Mouse (Mus musculus): ENCODE data around the gene Unc5cl. TPM values are rescaled to one million over a fixed set of nuclear protein-coding genes. Genes with fewer than 3 reads are reported as not detected.
A peak's percentile ranks its signal among the peaks of the same experiment; 100 is the strongest.

Gene Unc5cl
- total RNA-seq, 2 experiments from 2014 or later, result not detected

DNA sequence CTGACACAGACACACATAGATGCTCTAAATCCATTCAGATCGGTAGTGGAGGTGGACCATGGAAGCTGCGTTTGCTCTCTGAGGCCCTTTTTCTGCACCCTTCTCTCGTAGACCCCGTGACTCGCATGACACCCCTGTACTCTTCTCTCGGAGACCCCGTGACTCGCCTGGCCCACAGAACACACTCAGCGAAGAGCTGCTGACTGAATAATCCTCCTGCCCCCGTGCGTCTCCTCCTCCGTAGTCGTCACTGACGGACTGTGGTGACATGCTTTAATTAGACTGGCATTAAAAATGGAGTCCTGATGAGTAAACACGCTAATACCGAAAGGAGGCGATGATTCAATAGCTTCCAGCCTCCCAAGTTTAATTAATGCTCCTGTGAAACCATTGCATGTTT lies 84.6 kb downstream of the Unc5cl start:
- no peak for DNase-seq

DNA sequence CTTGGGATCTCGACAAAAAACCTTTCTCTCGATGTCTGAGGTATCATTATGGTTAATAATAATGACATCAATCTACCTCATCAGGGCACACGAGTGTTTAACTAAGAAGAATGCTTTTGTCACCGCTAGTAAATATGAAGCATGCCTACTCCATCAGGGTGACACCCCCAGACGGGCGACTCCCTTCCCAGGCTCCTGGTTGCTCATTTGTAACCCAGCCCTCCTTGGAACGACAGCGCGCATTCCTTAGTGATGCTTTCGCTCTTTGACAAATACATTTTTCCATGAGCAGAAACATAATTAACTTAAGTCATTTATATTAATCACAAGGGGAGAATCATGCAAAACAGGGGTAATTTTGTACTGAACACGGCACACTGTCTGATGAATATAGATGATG lies 88.0 kb downstream of the Unc5cl start:
- no peak for DNase-seq

DNA sequence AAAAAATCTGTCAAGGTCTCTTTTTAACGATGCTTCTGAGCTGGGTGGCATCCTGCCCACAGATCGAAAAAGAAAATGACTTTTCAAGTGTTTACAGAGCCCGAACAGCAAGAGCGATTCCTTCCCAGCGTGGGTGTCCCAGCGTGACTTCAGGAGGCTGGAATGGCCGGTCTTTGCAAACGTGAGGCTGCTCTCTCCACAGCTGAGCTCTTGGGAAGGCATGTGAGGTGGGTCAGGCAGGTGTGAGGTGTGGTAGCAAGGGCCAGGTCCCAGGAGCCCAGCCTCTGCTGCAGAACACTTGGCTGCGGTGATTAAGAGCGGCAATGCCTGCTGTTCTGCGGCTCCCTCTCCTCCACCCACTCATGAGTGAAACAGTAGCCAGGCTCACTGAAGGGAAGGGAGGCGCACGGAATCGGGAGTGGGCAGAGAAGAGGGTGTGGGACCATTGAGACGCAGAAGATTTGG lies 88.6 kb downstream of the Unc5cl start:
- no peak for DNase-seq

DNA sequence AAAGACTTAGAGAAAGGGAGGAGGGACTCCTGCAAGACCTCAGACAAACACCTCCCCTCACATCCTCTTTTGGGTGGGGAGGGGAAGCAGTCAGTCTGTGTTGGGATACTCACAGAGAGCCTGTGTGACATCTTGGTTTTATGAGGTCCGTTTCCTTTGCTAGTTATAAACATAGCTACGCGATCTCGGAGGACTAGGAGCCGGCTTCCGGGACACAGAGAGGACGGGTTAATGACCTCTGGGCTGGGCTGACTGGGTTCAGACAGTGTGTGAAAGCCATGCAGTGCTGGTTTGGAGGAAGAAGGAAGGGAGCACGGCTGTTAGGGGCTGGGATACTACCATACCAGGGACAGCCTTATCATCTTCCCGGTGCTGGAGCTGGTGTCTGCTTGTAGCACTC lies 90.0 kb downstream of the Unc5cl start:
- peak; percentile 2 to 16 for DNase-seq

DNA sequence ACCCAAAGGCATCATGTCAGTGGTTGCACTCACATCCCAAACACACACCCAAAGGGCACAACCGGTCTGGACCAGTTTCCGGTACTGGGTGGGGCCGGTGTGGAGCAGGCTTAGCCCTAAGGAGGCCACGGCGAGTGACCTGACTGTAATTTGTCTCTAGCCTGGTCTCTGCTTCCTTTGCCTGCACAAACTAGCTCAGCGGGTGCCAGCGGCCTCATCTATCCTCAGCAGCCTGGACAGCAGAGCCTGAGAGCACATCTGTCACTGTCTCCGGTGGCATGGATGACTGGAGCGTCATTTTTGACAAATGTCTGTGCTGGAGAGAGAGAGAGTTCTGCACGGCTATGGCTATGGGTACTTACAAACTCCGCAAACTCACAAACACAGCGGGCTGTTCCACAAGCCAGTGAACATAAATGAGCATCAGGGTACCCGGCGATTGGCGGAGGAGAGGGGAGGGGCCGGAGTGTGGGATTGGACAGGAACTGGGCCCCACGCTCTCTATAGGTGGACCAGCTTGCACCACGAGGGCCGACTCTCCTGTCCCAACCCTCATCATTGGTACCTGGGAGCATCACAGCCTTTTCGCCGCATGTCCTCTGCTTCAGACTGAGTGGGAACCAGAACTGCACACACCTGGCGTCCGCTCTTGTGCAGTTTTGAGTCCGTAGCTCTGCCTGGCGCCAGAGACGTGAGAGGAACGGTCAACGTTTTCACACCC lies 90.7 kb downstream of the Unc5cl start:
- peak; percentile 33 to 35 for DNase-seq

DNA sequence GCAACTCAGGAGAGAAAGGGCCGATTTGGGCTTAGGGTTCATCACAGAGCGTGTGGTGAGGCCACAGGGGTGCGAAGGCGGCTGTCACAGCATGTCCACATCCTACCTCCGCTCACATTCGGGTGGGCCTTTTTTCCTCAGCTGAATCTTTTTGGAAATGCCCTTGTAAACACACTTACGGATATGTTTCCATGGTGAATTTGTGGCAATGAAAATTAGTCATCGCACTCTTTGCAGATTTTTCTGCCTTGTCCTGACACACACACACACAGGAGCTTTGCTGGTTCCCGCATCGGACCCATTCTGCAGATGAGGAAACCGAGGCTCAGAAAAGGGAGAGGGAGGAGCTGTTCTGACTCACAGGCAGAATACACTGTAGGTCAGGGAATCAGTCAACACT lies 91.3 kb downstream of the Unc5cl start:
- no peak for DNase-seq

DNA sequence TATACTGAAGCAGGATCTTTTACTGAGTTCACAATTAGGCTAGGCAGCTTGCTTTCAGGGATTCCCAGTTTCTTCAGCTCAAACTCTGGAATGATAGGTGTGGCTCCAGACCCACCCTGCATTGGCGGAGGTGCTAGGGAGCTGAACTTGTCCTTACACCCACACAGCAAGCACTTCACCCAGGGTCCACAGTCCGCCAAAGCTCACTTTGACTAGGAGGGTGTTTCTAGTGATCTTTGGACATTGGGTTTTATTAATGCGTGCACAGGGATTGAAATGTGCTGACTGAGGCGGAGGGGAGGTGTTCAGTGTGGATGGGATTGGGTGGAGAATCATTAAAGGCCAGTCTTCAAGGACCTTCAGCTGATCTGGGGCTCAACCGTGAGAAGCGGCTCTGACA lies 93.0 kb downstream of the Unc5cl start:
- no peak for DNase-seq

DNA sequence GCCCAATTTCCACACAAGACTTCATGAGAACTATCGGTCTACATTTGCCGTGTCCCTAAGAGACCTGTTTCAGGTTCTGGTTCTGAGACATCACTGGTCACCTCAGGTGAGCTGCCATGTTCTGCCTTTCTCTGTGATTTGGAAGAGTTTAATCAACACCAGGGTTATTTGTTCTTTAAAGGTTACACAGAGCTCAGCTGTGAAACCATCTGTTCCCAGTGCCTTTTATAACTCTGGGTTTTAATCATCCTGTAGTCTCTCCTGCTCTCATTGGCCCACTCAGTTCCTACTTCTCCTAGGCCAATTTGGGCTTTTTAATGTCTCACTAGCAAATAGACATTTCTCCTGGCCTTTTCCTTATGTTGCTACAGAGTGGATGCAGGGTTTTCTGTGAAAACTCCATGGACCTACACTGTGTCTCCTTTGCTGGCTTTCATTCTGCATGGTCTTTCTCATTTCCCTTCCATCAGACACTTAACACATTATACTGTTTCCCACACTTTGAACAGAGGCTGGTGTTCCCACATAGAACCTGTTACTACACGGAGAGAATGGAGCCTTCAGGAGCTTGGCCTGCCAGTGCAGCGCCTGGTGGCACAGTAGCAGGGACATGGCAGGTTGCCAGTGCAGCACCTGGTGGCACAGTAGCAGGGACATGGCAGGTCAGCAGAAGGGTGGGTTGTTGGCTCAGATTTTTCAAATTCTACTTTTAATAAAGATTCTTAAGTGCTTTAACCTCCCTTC lies 97.3 kb downstream of the Unc5cl start:
- no peak for DNase-seq

DNA sequence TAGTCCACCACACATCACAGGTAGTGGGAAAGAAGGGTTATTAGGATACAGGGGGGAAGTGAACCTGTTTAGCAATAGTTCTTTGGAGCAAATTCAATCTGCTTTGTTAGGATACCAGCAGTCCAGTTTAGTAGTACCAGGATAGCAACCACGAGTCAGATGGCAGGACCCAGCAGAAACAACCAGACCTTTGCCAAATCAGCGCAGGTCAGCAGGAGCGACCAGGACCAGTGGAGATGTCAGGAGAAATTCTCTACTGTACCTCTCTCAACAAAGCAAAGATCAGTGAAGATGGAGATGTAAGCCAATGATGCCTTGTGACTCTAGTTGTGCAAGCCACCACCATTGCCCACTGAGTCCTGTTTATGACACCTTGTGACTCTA lies 97.8 kb downstream of the Unc5cl start:
- no peak for DNase-seq

DNA sequence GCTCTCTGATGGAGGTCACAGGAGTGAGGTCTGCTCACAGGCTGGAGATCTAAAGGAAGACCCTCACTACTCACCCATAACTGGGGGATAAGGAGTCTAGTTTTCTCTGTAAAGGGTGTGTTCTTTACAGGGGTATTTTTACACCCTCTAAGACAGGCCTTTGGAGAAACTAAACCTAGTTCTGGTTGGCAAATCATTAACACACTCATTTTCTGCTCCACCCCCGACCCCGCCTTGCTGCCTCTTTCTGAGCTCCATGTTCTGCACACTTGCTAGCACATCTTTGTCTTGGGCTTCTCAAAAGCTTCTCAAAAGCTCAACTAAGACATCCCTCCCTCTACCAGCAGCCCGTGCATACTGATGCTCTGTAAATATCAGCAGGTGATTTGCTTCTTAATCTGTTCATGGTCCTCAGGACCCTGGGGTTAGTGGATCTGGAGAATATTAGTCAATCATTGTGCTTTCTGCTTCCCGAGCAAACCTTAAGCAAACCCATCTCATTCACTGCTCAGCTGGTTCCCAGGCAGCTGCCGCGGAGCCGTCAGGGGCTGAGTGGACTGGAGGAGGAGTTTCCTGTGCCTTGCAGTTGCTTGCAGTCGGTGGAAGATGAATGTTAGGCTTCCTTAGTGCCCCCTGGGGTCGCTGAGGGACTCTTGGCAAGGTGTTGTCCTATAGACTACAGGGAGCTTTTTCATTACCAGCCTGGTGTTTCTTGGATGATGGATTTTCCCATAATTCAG lies 101.7 kb downstream of the Unc5cl start:
- no peak for DNase-seq

DNA sequence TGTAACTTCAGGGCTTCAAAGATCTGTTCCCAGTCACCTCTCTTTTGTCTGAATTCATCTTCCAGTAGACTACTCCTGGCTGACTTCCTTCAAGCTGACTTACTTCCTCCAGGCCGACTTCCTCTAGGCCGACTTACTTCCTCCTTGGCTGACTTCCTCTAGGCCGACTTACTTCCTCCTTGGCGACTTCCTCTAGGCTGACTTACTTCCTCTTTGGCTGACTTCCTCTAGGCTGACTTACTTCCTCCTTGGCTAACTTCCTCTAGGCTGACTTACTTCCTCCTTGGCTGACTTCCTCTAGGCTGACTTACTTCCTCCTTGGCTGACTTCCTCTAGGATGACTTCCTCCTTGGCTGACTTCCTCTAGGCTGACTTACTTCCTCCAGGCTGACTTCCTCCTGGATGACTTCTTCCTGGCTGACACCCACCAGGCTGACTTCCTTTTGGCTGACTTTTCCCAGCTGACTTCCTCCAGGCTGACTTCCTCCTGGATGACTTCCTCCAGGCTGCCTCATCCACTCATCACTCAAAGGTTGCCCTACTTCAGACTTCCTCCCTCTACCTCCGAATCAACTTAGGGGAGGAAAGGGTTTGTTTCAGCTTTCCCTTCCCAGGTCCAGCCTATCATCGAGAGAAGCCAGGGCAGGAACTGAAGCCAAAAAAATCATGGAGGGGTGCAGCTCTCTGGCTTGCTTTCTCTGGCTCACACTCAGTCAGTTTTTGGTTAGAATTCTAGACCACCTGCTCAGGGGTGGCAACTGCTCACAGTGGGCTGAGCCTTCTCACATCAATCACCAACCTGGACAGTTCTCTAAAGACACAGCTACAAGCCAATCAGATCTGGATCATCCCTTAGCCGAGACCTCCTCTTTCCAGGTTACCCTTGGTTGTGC lies 103.4 kb downstream of the Unc5cl start:
- DNase-seq, result no peak

DNA sequence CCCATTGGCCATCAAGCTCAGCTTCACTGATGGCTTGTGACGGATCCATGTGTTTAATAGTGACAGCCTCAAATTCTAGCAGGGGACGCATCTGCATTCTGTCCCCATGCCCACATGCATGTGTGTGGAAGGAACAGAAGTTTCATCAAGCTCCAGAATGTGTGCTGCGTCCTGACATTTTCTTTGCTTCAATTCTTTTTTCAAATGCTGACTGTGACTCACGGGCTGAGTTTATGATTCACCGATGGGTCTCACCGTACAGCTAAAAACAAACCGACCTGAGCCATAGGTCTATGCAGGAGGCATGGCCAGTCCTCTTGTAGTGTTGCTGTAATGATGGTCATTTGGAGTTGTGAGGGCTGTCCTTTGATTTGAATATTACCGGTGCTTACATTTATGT lies 110.2 kb downstream of the Unc5cl start:
- DNase-seq, result no peak

DNA sequence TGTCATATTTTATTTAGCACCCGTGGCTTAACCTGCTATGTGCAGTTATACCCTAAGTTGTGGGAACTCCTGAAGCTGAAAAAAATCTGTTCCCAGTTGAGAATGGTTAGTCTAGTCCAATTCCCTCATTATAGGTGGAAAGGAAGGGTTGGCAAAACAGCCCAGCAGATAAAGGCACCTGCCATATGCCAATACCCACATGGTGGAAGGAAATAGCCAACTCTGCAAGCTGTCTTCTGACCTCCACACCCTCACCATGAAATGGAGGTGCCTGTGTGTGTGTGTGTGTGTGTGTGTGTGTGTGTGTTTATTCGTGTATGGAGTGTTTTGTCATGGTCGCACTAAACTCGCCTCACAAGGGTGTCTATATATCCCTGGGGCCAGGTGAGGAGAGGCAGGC lies 115.0 kb downstream of the Unc5cl start:
- no peak for DNase-seq

DNA sequence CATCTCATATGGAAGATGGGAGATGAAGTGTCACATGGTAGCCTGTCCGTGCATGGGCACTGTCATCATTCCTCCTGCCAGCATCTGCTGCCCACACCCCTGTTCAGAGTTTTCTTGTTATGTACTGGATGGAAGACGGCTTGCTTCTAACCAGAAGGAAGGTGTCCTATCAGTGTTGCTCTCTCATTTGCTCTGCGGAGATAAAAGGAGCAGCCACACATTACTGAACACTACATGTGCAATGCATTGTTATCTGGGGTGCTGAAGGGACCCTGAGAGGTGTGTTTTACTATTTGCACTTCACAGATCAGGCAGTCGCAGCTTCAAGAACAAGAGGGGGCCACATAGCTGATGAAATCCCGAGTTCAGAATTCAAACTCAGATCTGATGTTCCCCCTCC lies 126.5 kb downstream of the Unc5cl start:
- DNase-seq, result no peak

DNA sequence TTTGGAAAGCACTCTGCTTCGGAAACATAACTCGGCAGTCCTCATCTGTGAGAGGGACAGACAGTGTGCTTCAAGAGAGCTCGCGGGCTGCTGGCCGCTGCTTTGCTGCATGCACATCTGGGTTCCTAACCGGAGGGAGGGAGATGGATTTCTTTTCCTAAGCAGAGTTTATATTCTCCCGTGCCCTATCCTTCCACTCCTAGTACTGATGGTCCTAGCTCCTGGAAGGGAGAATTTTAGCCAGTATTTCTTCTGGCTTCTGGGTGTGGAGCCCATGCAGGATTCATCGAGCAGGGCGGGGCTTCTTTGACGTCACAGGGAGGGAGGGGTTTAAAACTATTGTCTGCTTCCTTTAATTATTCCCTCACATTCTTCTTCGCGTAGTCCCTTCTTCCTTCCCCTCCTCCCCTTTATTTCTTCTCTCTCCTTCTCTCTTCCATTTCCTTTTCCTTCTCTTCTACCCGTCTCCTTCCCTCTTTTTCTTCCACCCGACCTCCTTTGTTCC lies 127.8 kb downstream of the Unc5cl start:
- no peak for DNase-seq

DNA sequence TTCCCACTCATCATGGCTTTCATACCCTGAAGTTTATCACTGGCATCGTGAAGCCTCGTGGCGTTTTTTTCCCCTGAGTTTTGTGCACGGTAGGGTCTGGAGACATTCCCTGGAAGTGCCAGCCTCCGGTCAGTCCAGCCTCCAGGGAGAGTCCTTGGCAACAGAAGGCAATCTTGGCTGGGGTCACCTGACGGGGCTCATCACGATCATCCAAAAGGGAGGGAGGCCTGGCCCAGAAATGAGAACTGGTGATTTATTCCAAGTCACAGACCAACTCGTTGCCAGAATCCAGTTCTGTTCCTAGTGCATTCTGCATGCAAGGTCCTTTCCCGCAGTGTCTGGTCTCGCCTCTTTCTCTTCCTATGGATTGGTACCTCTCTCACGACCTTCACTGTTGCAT lies 128.7 kb downstream of the Unc5cl start:
- DNase-seq, result no peak

DNA sequence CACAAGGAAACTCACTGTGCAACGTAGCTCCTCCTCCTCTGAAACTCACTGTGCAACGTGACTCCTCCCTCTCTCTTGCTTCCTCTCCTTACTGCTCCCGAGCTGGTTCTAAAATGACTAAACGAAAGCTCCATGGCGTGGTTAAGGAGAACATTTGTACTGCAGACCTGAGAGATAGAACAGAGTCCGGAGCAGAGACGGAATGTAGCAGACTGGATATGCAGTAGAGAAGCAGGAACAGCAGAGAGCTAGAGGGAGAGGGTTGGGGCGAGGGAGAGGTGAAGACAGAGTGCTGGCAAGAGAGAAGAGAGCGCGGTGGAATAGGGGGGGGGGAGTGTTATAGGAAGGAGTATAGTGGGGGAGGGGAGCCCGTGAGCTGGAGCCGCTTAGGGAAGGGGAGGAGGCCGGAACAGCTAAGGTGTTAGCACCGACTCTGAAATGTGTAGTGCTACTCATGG lies 131.2 kb downstream of the Unc5cl start:
- no peak for DNase-seq

DNA sequence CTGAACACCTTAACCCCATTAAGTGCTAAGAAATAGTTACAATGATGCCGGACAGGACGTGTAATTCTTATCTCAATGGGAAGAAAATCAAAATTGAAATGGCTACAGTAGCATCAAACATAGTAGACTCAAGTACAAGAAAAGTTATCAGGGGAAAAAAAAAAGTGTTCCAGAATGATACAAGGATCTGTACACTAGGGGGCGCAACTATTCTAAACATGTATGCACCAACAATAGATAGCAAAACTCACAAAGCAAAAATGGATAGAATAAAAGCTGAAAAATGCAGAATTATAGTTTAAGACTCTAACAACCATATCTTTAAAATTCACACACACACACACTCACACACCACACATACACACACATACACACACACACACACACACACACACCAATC lies 134.0 kb downstream of the Unc5cl start:
- no peak for DNase-seq
